Mouse (Mus musculus) cortical plate, adult 2 months (tissue): ENCODE measurements around the gene Bcl7c.

Source experiments
- CTCF ChIP-seq: fragments of 200-500 bp; IDR thresholded peaks from 2 replicates; pipeline ENCODE4 v1.5.1; 2011; ENCODE audit warnings: mild to moderate bottlenecking, control low read depth, low read length; ENCODE audit not compliant: insufficient read depth; ENCODE audit errors: extremely low read depth
- POLR2A ChIP-seq: fragments of 200-500 bp; IDR thresholded peaks from 2 replicates; pipeline ENCODE4 v1.6.1; 2011; ENCODE audit warnings: mild to moderate bottlenecking, low read length, control low read depth; ENCODE audit not compliant: insufficient read depth; ENCODE audit errors: extremely low read depth

DNA sequence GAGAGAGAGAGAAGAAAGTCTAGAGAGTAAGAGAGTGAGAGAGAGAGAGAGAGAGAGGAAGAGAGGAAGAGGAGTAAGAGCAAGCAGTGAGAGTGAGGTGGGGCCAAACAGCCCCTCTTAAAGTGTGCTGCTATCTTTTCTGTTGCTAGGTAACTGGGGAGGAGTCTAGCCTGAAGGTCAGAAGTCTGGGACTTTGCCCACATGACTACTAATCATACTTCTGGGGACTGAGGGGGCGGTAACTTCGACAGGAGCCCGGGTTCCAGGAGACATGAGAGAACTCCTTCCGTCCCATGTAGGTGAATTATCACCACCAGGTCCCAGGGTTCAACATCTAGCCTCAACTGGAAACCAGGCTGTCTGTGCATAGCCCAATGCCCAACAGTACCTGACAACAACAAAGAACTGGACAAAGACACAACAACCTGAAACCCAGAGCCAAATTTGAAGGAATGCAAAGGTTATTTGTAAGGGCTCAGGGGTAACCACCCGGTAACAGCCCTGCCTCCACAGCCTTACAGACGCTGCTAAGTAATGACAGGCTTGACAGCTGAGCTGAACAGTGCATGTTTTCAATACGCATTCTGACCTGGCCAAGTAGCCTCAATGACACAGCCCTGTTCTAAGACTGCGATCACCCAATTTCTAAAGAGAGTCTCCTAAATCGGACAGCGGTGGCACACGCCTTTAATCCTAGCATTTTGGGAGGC is 21.8 kb downstream of the Bcl7c start:
- TF ChIP-seq POLR2A (no peak), CTCF (no peak)
